Mouse (Mus musculus) erythroblast, embryonic 14.5 days (primary cell): Measurements from ENCODE around the gene Dennd2a.

Source experiments
- GATA1 ChIP-seq: IDR thresholded peaks from 2 replicates; pipeline ENCODE4 v1.6.1; 2012; ENCODE audit warnings: low read length, inconsistent platforms, mixed read lengths
- TAL1 ChIP-seq: IDR thresholded peaks from 3 replicates; pipeline ENCODE4 v1.6.1; 2012; ENCODE audit warnings: low read length, inconsistent platforms, mixed read lengths

GRCm38 (mm10) chr6:39551981-39552636, 5.6 kb downstream of the Dennd2a start:
- TF ChIP-seq GATA1, result no peak
- TF ChIP-seq TAL1, result no peak
